Mouse (Mus musculus) hindbrain, postnatal 0 days (tissue): ENCODE results near the gene Gipc2. TPM values are rescaled to one million over a fixed set of nuclear protein-coding genes. Genes with fewer than 3 reads are reported as not detected.

Experiments
- ATAC-seq: fragments of 200-750 bp; cut with Nextera tagmentation; 2 replicates; pipeline ENCODE4 v1.8.0; 2017; ENCODE audit warnings: mild to moderate bottlenecking, moderate TSS enrichment, moderate library complexity
- DNase-seq: peaks from one replicate; pipeline ENCODE4 v3.0.0-alpha.2; 2015; ENCODE audit warnings: low spot score
- H3K27ac ChIP-seq: fragments of 300-500 bp; sonication (generic); 2 replicates; pipeline ENCODE4 v1.5.1; 2014; ENCODE audit warnings: mild to moderate bottlenecking
- H3K27me3 ChIP-seq: fragments of 300-500 bp; sonication (generic); 2 replicates; pipeline ENCODE4 v1.6.1; 2014; ENCODE audit warnings: low read length, mixed read lengths; ENCODE audit not compliant: insufficient read depth
- H3K36me3 ChIP-seq: fragments of 300-500 bp; sonication (generic); 2 replicates; pipeline ENCODE4 v1.6.1; 2014; ENCODE audit warnings: low read length, mixed read lengths; ENCODE audit not compliant: insufficient read depth
- H3K4me1 ChIP-seq: fragments of 300-500 bp; sonication (generic); 2 replicates; pipeline ENCODE4 v1.6.1; 2014; ENCODE audit warnings: antibody characterized with exemption, low read length, mixed read lengths; ENCODE audit not compliant: insufficient read depth
- H3K4me2 ChIP-seq: fragments of 300-500 bp; sonication (generic); 2 replicates; pipeline ENCODE4 v1.6.1; 2014; ENCODE audit warnings: low read depth, mild to moderate bottlenecking, low read length, moderate library complexity, mixed read lengths
- H3K4me3 ChIP-seq: fragments of 300-500 bp; sonication (generic); 2 replicates; pipeline ENCODE4 v1.5.1; 2014; ENCODE audit warnings: low read length
- H3K9ac ChIP-seq: fragments of 300-500 bp; sonication (generic); replicated peaks from 2 replicates; pipeline ENCODE4 v1.6.1; 2014; ENCODE audit warnings: mild to moderate bottlenecking, low read length, moderate library complexity, mixed read lengths
- H3K9me3 ChIP-seq: fragments of 300-500 bp; sonication (generic); 2 replicates; pipeline ENCODE4 v1.6.1; 2016; ENCODE audit warnings: low read length, mixed read lengths
- CTCF ChIP-seq: IDR thresholded peaks from 2 replicates; pipeline ENCODE4 v1.5.1; 2016; ENCODE audit warnings: antibody characterized with exemption, control low read depth, low read depth
- WGBS: fragments of 180-500 bp; shearing (Covaris S2); extraction: QIAGEN DNeasy Blood & Tissue Kit; methylation state at CpG from one replicate; pipeline ENCODE4 v1.1.7; 2014; 5-methylcytosine and 5-hydroxymethylcytosine counted together
- polyA plus RNA-seq: library from polyadenylated mRNA; unstranded; fragments of >200 nt; fragmentation: Nextera tagmentation; extraction: Ambion mirVana; gene quantifications from 2 replicates; pipeline ENCODE4 v1.2.1, GENCODE M21; 2015
- total RNA-seq: library from RNA; depleted of rRNA; stranded (reverse); fragments of >200 nt; gene quantifications from 2 replicates; pipeline ENCODE4 v1.2.3, GENCODE M21; 2014

Gene Gipc2
- total and polyA plus RNA-seq, 2 experiments from 2014 or later: 6.7 to 15.6 TPM

GRCm38 (mm10) chr3:152190679-152191477, 24.8 kb upstream of the Gipc2 start:
- no peak for TF ChIP-seq CTCF
- no peak overlapping the region for H3K9ac ChIP-seq

GRCm38 (mm10) chr3:152189306-152189705, 23.3 kb upstream of the Gipc2 start:
- no peak overlapping the region for H3K4me3 ChIP-seq

More at GRCm38 (mm10) chr3:152190679-152191477, 24.8 kb upstream of the Gipc2 start:
- Histone ChIP-seq H3K4me1 (peaks cover 4% of the 10 kb centered on the region; the same call in 1 of the 2 replicates), H3K4me2 (peak overlapping the region; percentile 74), H3K27me3 (no peaks in the 10 kb centered on the region), H3K36me3 (peaks cover 4% of the 10 kb centered on the region; the same call in 1 of the 2 replicates), H3K27ac (no peak overlapping the region), H3K4me3 (0 out of 2 replicates have a peak overlapping the region, but pooled peaks have one; percentile 2), H3K9me3 (no peaks in the 10 kb centered on the region)
- DNase-seq: no peak
- ATAC-seq: no peak
- WGBS: 73% methylated on average over 9 of the region's 9 CpGs

DNA sequence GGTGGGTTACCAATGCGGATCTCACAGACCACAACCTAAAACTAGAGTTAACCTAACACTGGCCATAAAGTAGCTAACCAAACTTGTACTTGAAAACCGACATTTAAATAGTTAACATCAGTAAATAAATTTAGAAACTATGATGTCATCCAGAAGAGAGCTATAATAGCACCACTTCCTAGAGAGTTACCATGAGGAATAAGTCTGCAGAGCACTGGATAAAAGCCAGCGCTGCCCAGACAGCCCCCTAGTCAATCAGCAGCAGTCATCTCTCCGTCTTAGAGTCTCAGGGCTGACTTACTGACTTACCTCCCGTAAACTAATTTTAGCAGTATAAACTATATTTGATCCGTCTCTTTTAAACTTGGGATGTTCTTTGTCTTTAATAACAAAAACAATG, 20.1 kb upstream of the Gipc2 start:
- no peaks in the 10 kb centered on the region for H3K4me1 ChIP-seq
- no peak overlapping the region for H3K4me2 ChIP-seq
- H3K27me3 ChIP-seq: no peaks in the 10 kb centered on the region
- H3K36me3 ChIP-seq: peaks cover 15% of the 10 kb centered on the region; the same call in 1 of the 2 replicates
- no peak overlapping the region for H3K9ac ChIP-seq
- no peak for TF ChIP-seq CTCF
- DNase-seq (no peak), ATAC-seq (no peak)
- WGBS: 88% methylated on average over 6 of the region's 6 CpGs
- H3K9me3 ChIP-seq: no peaks in the 10 kb centered on the region
- H3K27ac ChIP-seq: no peak overlapping the region
- no peak overlapping the region for H3K4me3 ChIP-seq

More at GRCm38 (mm10) chr3:152189306-152189705, 23.3 kb upstream of the Gipc2 start:
- Histone ChIP-seq H3K4me1 (peaks cover 4% of the 10 kb centered on the region; the same call in 1 of the 2 replicates), H3K4me2 (no peak overlapping the region), H3K36me3 (peaks cover 9% of the 10 kb centered on the region; the same call in 1 of the 2 replicates), H3K27ac (no peak overlapping the region), H3K27me3 (no peaks in the 10 kb centered on the region), H3K9ac (no peak overlapping the region), H3K9me3 (no peaks in the 10 kb centered on the region)
- TF ChIP-seq CTCF: no peak
- DNase-seq (no peak), ATAC-seq (no peak)
- 70% methylated on average over 4 of the region's 4 CpGs for WGBS

DNA sequence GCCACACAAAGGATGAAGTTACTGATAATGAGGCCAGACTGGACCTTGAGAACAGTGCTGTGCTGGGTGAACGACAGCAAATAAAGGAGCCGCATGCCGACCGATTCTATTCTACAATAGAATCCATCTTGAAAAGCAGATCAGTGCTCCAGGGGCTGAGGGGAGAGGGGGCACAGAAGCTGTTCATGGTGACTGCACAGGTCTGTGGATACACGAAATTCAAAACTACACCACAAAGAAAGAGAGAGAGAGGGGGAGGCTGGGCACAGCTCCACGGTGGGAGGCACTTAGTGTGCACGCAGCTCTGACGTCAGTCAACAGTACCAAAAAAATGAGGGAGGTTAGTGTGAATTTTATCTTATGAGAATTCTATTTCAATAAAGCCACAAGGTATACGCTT, 17.5 kb upstream of the Gipc2 start:
- Histone ChIP-seq H3K9me3 (no peaks in the 10 kb centered on the region), H3K27me3 (no peaks in the 10 kb centered on the region), H3K4me3 (no peak overlapping the region), H3K4me1 (no peaks in the 10 kb centered on the region), H3K36me3 (peaks cover 15% of the 10 kb centered on the region; the same call in 1 of the 2 replicates), H3K9ac (no peak overlapping the region), H3K27ac (no peak overlapping the region), H3K4me2 (no peak overlapping the region)
- WGBS: 49% methylated on average over 9 of the region's 9 CpGs
- no peak for TF ChIP-seq CTCF
- ATAC-seq: no peak
- DNase-seq: no peak

- Histone ChIP-seq H3K27me3 (no peaks in the 10 kb centered on the region), H3K4me2 (no peak overlapping the region), H3K36me3 (peaks cover 9% of the 10 kb centered on the region; the same call in 1 of the 2 replicates), H3K9ac (no peak overlapping the region), H3K27ac (no peak overlapping the region), H3K4me1 (no peaks in the 10 kb centered on the region), H3K4me3 (no peak overlapping the region), H3K9me3 (no peaks in the 10 kb centered on the region)
- TF ChIP-seq CTCF: no peak
- no peak for DNase-seq
- 92% methylated on average over 4 of the region's 4 CpGs for WGBS
- ATAC-seq: no peak
Observed at GRCm38 (mm10) chr3:152180624-152181023, 14.6 kb upstream of the Gipc2 start.

DNA sequence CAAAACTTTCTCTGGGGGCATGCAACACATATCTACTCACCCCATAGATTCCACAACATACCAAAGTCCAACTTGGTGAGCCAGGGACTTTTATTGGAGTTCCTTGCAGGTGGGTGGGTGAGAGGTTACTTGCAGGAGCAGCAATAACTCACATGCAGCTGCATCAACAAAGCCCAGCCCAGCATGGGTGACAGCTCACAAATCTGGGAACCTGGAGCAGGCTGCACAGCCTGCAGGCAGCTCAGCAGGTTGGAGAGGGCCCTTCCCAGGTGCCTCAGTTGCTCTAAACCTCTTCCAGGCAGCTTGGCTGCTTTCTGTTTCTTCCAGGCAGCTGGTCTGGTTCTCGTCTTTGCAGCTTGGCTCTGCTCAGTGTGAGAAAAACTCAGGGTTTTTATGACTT, 13.3 kb upstream of the Gipc2 start:
- Histone ChIP-seq H3K27me3 (no peaks in the 10 kb centered on the region), H3K9me3 (no peaks in the 10 kb centered on the region), H3K4me2 (no peak overlapping the region), H3K4me3 (no peak overlapping the region), H3K4me1 (no peaks in the 10 kb centered on the region), H3K27ac (no peak overlapping the region), H3K36me3 (peaks cover 6% of the 10 kb centered on the region; the same call in 1 of the 2 replicates), H3K9ac (no peak overlapping the region)
- TF ChIP-seq CTCF: no peak
- ATAC-seq (no peak), DNase-seq (no peak)
- 64% methylated on average over 1 of the region's 1 CpGs for WGBS

GRCm38 (mm10) chr3:152178816-152179215, 12.8 kb upstream of the Gipc2 start:
- DNase-seq: no peak

More at GRCm38 (mm10) chr3:152178816-152179215, 12.8 kb upstream of the Gipc2 start:
- H3K36me3 ChIP-seq: peaks cover 6% of the 10 kb centered on the region; the same call in 1 of the 2 replicates
- no peak overlapping the region for H3K27ac ChIP-seq
- H3K27me3 ChIP-seq: no peaks in the 10 kb centered on the region
- no peaks in the 10 kb centered on the region for H3K4me1 ChIP-seq
- no peak for TF ChIP-seq CTCF
- ATAC-seq: no peak
- H3K9ac ChIP-seq: no peak overlapping the region
- H3K9me3 ChIP-seq: no peaks in the 10 kb centered on the region
- no peak overlapping the region for H3K4me3 ChIP-seq
- WGBS: 89% methylated on average over 4 of the region's 4 CpGs
- no peak overlapping the region for H3K4me2 ChIP-seq
